Mouse (Mus musculus) heart, embryonic 13.5 days (tissue): ENCODE data around the gene Spin2c. TPM values are rescaled to one million over a fixed set of nuclear protein-coding genes. Genes with fewer than 3 reads are reported as not detected.

ENCODE experiments used
- ATAC-seq: fragments of 200-750 bp; cut with Nextera tagmentation; 2 replicates; pipeline ENCODE4 v1.8.0; 2017; ENCODE audit warnings: moderate TSS enrichment; ENCODE audit not compliant: insufficient number of reproducible peaks, low FRiP score, low TSS enrichment; ENCODE audit errors: extremely low read depth
- H3K27ac ChIP-seq: fragments of 300-500 bp; sonication (generic); replicated peaks from 2 replicates; pipeline ENCODE4 v1.5.1; 2015; ENCODE audit warnings: moderate library complexity, mild to moderate bottlenecking, inconsistent platforms
- H3K27me3 ChIP-seq: fragments of 300-500 bp; sonication (generic); replicated peaks from 2 replicates; pipeline ENCODE4 v1.6.1; 2015; ENCODE audit warnings: mild to moderate bottlenecking, inconsistent platforms
- H3K36me3 ChIP-seq: fragments of 300-500 bp; sonication (generic); 2 replicates; pipeline ENCODE4 v1.6.1; 2015; ENCODE audit warnings: mild to moderate bottlenecking, inconsistent platforms
- H3K4me1 ChIP-seq: fragments of 300-500 bp; sonication (generic); 2 replicates; pipeline ENCODE4 v1.6.1; 2015; ENCODE audit warnings: inconsistent platforms
- H3K4me2 ChIP-seq: fragments of 300-500 bp; sonication (generic); 2 replicates; pipeline ENCODE4 v1.6.1; 2015; ENCODE audit warnings: inconsistent platforms, mild to moderate bottlenecking, moderate library complexity
- H3K4me3 ChIP-seq: fragments of 300-500 bp; sonication (generic); 2 replicates; pipeline ENCODE4 v1.5.1; 2015; ENCODE audit warnings: moderate library complexity, mild to moderate bottlenecking, inconsistent platforms
- H3K9ac ChIP-seq: fragments of 300-500 bp; sonication (generic); 2 replicates; pipeline ENCODE4 v1.6.1; 2015; ENCODE audit warnings: inconsistent platforms, mild to moderate bottlenecking, moderate library complexity
- H3K9me3 ChIP-seq: fragments of 300-500 bp; sonication (generic); 2 replicates; pipeline ENCODE4 v1.6.1; 2016; ENCODE audit warnings: inconsistent platforms
- WGBS: fragments of 180-500 bp; shearing (Covaris S2); methylation state at CpG from one replicate; pipeline ENCODE4 v1.1.7; 2015; ENCODE audit warnings: mixed read lengths; 5-methylcytosine and 5-hydroxymethylcytosine counted together
- polyA plus RNA-seq: library from polyadenylated mRNA; unstranded; fragments of >200 nt; fragmentation: Nextera tagmentation; extraction: Ambion mirVana; gene quantifications from 2 replicates; pipeline ENCODE4 v1.2.1, GENCODE M21; 2015

Spin2c gene
- 8.6 and 9.5 TPM in 2 replicates for polyA plus RNA-seq

DNA sequence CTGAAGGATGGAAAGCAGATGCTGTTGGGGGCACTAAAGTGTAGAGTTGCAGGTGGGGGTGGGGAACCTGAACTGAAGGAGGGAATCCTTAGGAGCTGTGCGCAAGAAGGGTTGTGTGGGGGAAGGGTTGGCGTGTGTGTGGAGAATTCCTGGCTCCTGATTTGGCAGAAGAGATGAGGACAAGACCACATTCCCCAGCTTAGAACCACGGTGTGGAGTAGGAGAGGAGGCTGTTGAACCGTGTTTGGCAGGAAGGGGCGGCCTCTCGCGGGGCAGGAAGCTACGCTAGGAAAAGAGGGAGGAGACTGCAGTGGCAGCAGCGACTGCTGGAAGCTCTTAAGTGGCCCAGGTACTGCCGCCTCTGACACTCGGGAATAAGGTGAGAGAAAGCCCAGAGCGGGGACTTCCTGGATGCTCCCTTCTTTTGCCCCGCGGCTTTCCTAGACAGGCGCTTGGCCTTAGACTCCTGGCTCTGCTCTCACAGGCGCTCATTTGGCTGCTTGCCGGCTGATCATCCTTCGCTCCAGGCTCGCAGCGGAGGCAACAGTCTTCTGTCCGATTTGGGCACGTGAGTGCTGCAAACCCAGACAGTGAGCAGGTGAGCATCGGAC, at the start of gene Spin2c:
Spin2c (plus strand) TSS at position 275 of the 611 bp plus-strand sequence.
- Histone ChIP-seq H3K4me3 (peak within 1 kb of the TSS; percentile 64), H3K9me3 (no peaks in the 10 kb centered on the region), H3K36me3 (no peaks in the 10 kb centered on the region), H3K4me2 (peak within 1 kb of the TSS; percentile 71), H3K27ac (peak within 1 kb of the TSS; percentile 42; the same call in 1 of the 2 replicates), H3K9ac (peak within 1 kb of the TSS; percentile 76), H3K27me3 (no peaks in the 10 kb centered on the region), H3K4me1 (0 out of 2 replicates have a peak, but pooled peaks cover 3% of the 10 kb centered on the region)
- WGBS, result 9% methylated on average over 23 of the region's 23 CpGs
- no peak for ATAC-seq

GRCm38 (mm10) chrX:153832606-153833005, 581 bp downstream of the Spin2c start:
- no peak for ATAC-seq
- Histone ChIP-seq H3K27me3 (no peaks in the 10 kb centered on the region), H3K4me2 (peak overlapping the region; percentile 71), H3K9ac (peak overlapping the region; percentile 76), H3K4me1 (0 out of 2 replicates have a peak, but pooled peaks cover 3% of the 10 kb centered on the region), H3K4me3 (peak overlapping the region; percentile 64), H3K9me3 (no peaks in the 10 kb centered on the region), H3K36me3 (no peaks in the 10 kb centered on the region), H3K27ac (no peak overlapping the region)
- 11% methylated on average over 14 of the region's 14 CpGs for WGBS

Other genes with a start within 250 kb of the Spin2c start
- 3.3 and 3.9 TPM in 2 replicates for gene Kctd12b, start 135.8 kb upstream of the Spin2c start, polyA plus RNA-seq
- 73.5 and 78.1 TPM in 2 replicates for gene Nbdy, start 108.6 kb upstream of the Spin2c start, polyA plus RNA-seq
- not detected in 2 replicates for gene Samt1, start 180.4 kb downstream of the Spin2c start, polyA plus RNA-seq
- not detected in 2 replicates for gene 4921511M17Rik, start 201.6 kb downstream of the Spin2c start, polyA plus RNA-seq
- gene Gm10057, start 222.8 kb downstream of the Spin2c start, polyA plus RNA-seq, result not detected in 2 replicates